Mouse (Mus musculus) MEL (cell line): ENCODE data around the gene Olfr643. TPM values are rescaled to one million over a fixed set of nuclear protein-coding genes. Genes with fewer than 3 reads are reported as not detected.

Experiments
- DNase-seq: peaks from one replicate; pipeline ENCODE4 v3.0.0; 2011; ENCODE audit warnings: low read depth, low spot score
- H3K27ac ChIP-seq: 2 replicates; pipeline ENCODE4 v1.5.1; 2012; ENCODE audit warnings: low read depth, mild to moderate bottlenecking, control low read depth, low read length, moderate library complexity; ENCODE audit not compliant: control insufficient read depth
- H3K27me3 ChIP-seq, 2 experiments: fragments of 150-350 bp in 1 of 2; sonication (generic) in 1 of 2; 2 replicates each; pipeline ENCODE4 v1.6.1; 2012; ENCODE audit warnings: low read length in 2 of 2, mild to moderate bottlenecking in 2 of 2, improper control_type of control experiment in 1 of 2, moderate library complexity in 1 of 2; ENCODE audit not compliant: insufficient read depth in 2 of 2, control insufficient read depth in 1 of 2
- H3K36me3 ChIP-seq, 2 experiments: 2 replicates each; pipeline ENCODE4 v1.6.1; 2012 to 2014; ENCODE audit warnings: low read length in 2 of 2, improper control_type of control experiment in 1 of 2, inconsistent platforms in 1 of 2, mild to moderate bottlenecking in 1 of 2; ENCODE audit not compliant: insufficient read depth in 2 of 2, control insufficient read depth in 1 of 2
- H3K4me1 ChIP-seq, 2 experiments: fragments of 150-350 bp in 1 of 2; sonication (generic) in 1 of 2; 2 replicates each; pipeline ENCODE4 v1.6.1; 2012; ENCODE audit warnings: low read length in 2 of 2, improper control_type of control experiment in 1 of 2, mild to moderate bottlenecking in 1 of 2; ENCODE audit not compliant: insufficient read depth in 2 of 2, control insufficient read depth in 1 of 2
- H3K4me3 ChIP-seq, 2 experiments: fragments of 150-350 bp in 1 of 2; sonication (generic) in 1 of 2; 2 replicates each; pipeline ENCODE4 v1.5.1; 2012; ENCODE audit warnings: low read depth in 2 of 2, low read length in 2 of 2, mild to moderate bottlenecking in 2 of 2, moderate library complexity in 2 of 2, control low read depth in 1 of 2, improper control_type of control experiment in 1 of 2; ENCODE audit not compliant: control insufficient read depth in 1 of 2, insufficient read depth in 1 of 2
- H3K79me2 ChIP-seq: 2 replicates; pipeline ENCODE4 v1.6.1; 2012; ENCODE audit warnings: mild to moderate bottlenecking, low read length, moderate library complexity; ENCODE audit not compliant: control insufficient read depth, poor library complexity, insufficient read depth
- H3K9ac ChIP-seq: 2 replicates; pipeline ENCODE4 v1.6.1; 2012; ENCODE audit warnings: low read depth, mild to moderate bottlenecking, control low read depth, low read length, moderate library complexity; ENCODE audit not compliant: control insufficient read depth, poor library complexity, severe bottlenecking
- H3K9me3 ChIP-seq: fragments of 150-350 bp; sonication (generic); replicated peaks from 2 replicates; pipeline ENCODE4 v1.6.1; 2012; ENCODE audit warnings: mild to moderate bottlenecking, low read length, improper control_type of control experiment, moderate library complexity; ENCODE audit not compliant: insufficient read depth
- BHLHE40 ChIP-seq: IDR thresholded peaks from 2 replicates; pipeline ENCODE4 v1.6.1; 2012; ENCODE audit warnings: low read depth, mild to moderate bottlenecking, inconsistent platforms, low read length, improper control_type of control experiment, borderline replicate concordance
- CHD1 ChIP-seq: IDR thresholded peaks from 2 replicates; pipeline ENCODE4 v1.6.1; 2012; ENCODE audit warnings: low read depth, mild to moderate bottlenecking, inconsistent platforms, low read length, improper control_type of control experiment
- CHD2 ChIP-seq: IDR thresholded peaks from 2 replicates; pipeline ENCODE4 v1.6.1; 2011; ENCODE audit warnings: low read length, improper control_type of control experiment
- CTCF ChIP-seq, 3 experiments: IDR thresholded peaks in 2 of 3; conservative IDR thresholded peaks in 1 of 3; 2 replicates each; pipeline ENCODE4 v1.5.1; 2011 to 2012; ENCODE audit warnings: low read length in 3 of 3, low read depth in 2 of 3, mild to moderate bottlenecking in 2 of 3, improper control_type of control experiment in 1 of 3, inconsistent platforms in 1 of 3, mixed read lengths in 1 of 3, moderate library complexity in 1 of 3; ENCODE audit not compliant: control insufficient read depth in 1 of 3, insufficient read depth in 1 of 3, poor library complexity in 1 of 3, severe bottlenecking in 1 of 3
- E2F4 ChIP-seq: IDR thresholded peaks from 2 replicates; pipeline ENCODE4 v1.6.1; 2011; ENCODE audit warnings: low read depth, low read length, improper control_type of control experiment, borderline replicate concordance
- ETS1 ChIP-seq: IDR thresholded peaks from 2 replicates; pipeline ENCODE4 v1.6.1; 2012; ENCODE audit warnings: low read depth, mild to moderate bottlenecking, inconsistent platforms, low read length, improper control_type of control experiment, moderate library complexity
- GABPA ChIP-seq: IDR thresholded peaks from 2 replicates; pipeline ENCODE4 v1.6.1; 2012; ENCODE audit warnings: low read depth, mild to moderate bottlenecking, inconsistent platforms, low read length, improper control_type of control experiment, moderate library complexity
- GATA1 ChIP-seq: IDR thresholded peaks from 2 replicates; pipeline ENCODE4 v1.6.1; 2011; ENCODE audit warnings: low read depth, low read length, improper control_type of control experiment
- JUND ChIP-seq: IDR thresholded peaks from 2 replicates; pipeline ENCODE4 v1.6.1; 2011; ENCODE audit warnings: low read depth, mild to moderate bottlenecking, improper control_type of control experiment, low read length
- MAFK ChIP-seq: IDR thresholded peaks from 2 replicates; pipeline ENCODE4 v1.6.1; 2011; ENCODE audit warnings: low read depth, mild to moderate bottlenecking, low read length, improper control_type of control experiment, borderline replicate concordance
- MAZ ChIP-seq: IDR thresholded peaks from 2 replicates; pipeline ENCODE4 v1.6.1; 2012; ENCODE audit warnings: low read depth, mild to moderate bottlenecking, inconsistent platforms, low read length, improper control_type of control experiment
- MEF2A ChIP-seq: IDR thresholded peaks from 2 replicates; pipeline ENCODE4 v1.6.1; 2014; ENCODE audit warnings: low read depth, mild to moderate bottlenecking, inconsistent platforms, low read length, improper control_type of control experiment; ENCODE audit not compliant: poor library complexity, insufficient replicate concordance, severe bottlenecking; ENCODE audit errors: extremely low read depth
- MXI1 ChIP-seq: IDR thresholded peaks from 2 replicates; pipeline ENCODE4 v1.6.1; 2011; ENCODE audit warnings: mild to moderate bottlenecking, low read depth, low read length, improper control_type of control experiment
- MYC ChIP-seq: IDR thresholded peaks from 2 replicates; pipeline ENCODE4 v1.6.1; 2011; ENCODE audit warnings: low read depth, mild to moderate bottlenecking, low read length, improper control_type of control experiment, moderate library complexity
- NELFE ChIP-seq: IDR thresholded peaks from 2 replicates; pipeline ENCODE4 v1.6.1; 2011; ENCODE audit warnings: low read depth, low read length, improper control_type of control experiment
- NRF1 ChIP-seq: IDR thresholded peaks from 2 replicates; pipeline ENCODE4 v1.6.1; 2014; ENCODE audit warnings: low read depth, mild to moderate bottlenecking, inconsistent platforms, low read length, improper control_type of control experiment, moderate library complexity; ENCODE audit not compliant: poor library complexity, insufficient read depth, severe bottlenecking
- POLR2A ChIP-seq, 2 experiments: IDR thresholded peaks; 2 replicates each; pipeline ENCODE4 v1.6.1; 2011 to 2012; ENCODE audit warnings: low read length in 2 of 2, mild to moderate bottlenecking in 2 of 2, control low read depth in 1 of 2, improper control_type of control experiment in 1 of 2, low read depth in 1 of 2, moderate library complexity in 1 of 2; ENCODE audit not compliant: control insufficient read depth in 1 of 2, insufficient read depth in 1 of 2, poor library complexity in 1 of 2
- POLR2AphosphoS5 ChIP-seq: IDR thresholded peaks from 2 replicates; pipeline ENCODE4 v1.6.1; 2012; ENCODE audit warnings: low read depth, borderline replicate concordance, mild to moderate bottlenecking, inconsistent platforms, low read length, moderate library complexity, mixed read lengths
- RAD21 ChIP-seq: IDR thresholded peaks from 2 replicates; pipeline ENCODE4 v1.6.1; 2011; ENCODE audit warnings: mild to moderate bottlenecking, low read depth, low read length, improper control_type of control experiment
- RCOR1 ChIP-seq: IDR thresholded peaks from 2 replicates; pipeline ENCODE4 v1.6.1; 2012; ENCODE audit warnings: low read depth, mild to moderate bottlenecking, inconsistent platforms, low read length, improper control_type of control experiment
- TBP ChIP-seq: IDR thresholded peaks from 2 replicates; pipeline ENCODE4 v1.8.0; 2011; ENCODE audit warnings: low read depth, low read length, improper control_type of control experiment
- USF1 ChIP-seq: IDR thresholded peaks from 2 replicates; pipeline ENCODE4 v1.6.1; 2014; ENCODE audit warnings: low read depth, mild to moderate bottlenecking, inconsistent platforms, low read length, improper control_type of control experiment, moderate library complexity
- ZMIZ1 ChIP-seq: IDR thresholded peaks from 2 replicates; pipeline ENCODE4 v1.6.1; 2012; ENCODE audit warnings: low read depth, mild to moderate bottlenecking, inconsistent platforms, low read length, improper control_type of control experiment, moderate library complexity
- polyA plus RNA-seq, 2 experiments: library from polyadenylated mRNA; stranded (reverse) in 1 of 2; unstranded in 1 of 2; fragments of >175 nt in 1 of 2; fragments of >200 nt in 1 of 2; gene quantifications; 2 replicates each; pipeline versions ENCODE4 v1.2.1 to v1.2.4; 2012; ENCODE audit warnings: low replicate concordance in 2 of 2, low read depth in 1 of 2; ENCODE audit not compliant: insufficient read length in 2 of 2, insufficient read depth in 1 of 2, missing spikeins in 1 of 2
- total RNA-seq: library from RNA; depleted of rRNA; stranded (reverse); fragments of 300-350 nt; gene quantifications from 2 replicates; pipeline ENCODE4 v1.2.3, GENCODE M21; 2012

Olfr643 gene
- total and polyA plus RNA-seq, 3 experiments, result not detected

DNA sequence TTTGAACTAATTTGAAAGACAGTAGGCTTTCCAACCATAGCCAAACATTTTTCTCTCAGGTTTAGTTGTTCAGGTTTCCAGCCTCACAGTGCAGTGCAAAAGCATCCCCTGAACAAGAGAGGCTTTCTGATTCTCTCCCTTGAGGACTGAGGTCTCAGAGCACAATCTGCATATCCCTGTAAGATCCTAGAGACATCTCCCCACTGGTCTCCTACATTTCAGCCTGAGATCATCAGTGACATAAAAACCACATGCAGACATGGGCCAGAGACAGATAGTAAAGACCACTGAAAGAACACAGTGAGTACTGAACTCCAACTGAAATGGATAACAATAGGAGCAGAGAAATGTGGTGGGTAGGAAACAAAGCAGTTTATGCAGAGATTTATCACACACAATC lies 138.8 kb downstream of the Olfr643 start, which contains the start of gene Olfr638:
TSS of gene Olfr638 (plus strand) at position 301 of the 400 bp plus-strand sequence.
- H3K27ac ChIP-seq, result no peak within 1 kb of the TSS
- TF ChIP-seq MEF2A, result no peak
- TF ChIP-seq CTCF (IDR thresholded peaks at IDR 0.05 in 2 of 3, conservative IDR thresholded peaks at IDR 0.05 in 1 of 3; ENCODE audit: control insufficient read depth in 1 of 3, insufficient read depth in 1 of 3, low read depth in 2 of 3, low read length in 3 of 3, poor library complexity in 1 of 3, severe bottlenecking in 1 of 3), result no peak
- no peak for TF ChIP-seq MXI1
- no peak for TF ChIP-seq RAD21
- no peak for TF ChIP-seq BHLHE40
- H3K27me3 ChIP-seq, result no peaks in the 10 kb centered on the region
- H3K36me3 ChIP-seq, result no peaks in the 10 kb centered on the region
- H3K9ac ChIP-seq, result no peak within 1 kb of the TSS
- DNase-seq, result no peak
- no peaks in the 10 kb centered on the region for H3K4me1 ChIP-seq
- no peak within 1 kb of the TSS for H3K4me3 ChIP-seq
- H3K79me2 ChIP-seq, result no peaks in the 10 kb centered on the region
- H3K9me3 ChIP-seq, result no peaks in the 10 kb centered on the region

GRCm38 (mm10) chr7:103971782-103972181 lies 165.4 kb downstream of the Olfr643 start:
- H3K27ac ChIP-seq, result no peak overlapping the region
- no peak overlapping the region for H3K4me3 ChIP-seq
- TF ChIP-seq ZMIZ1 (no peak), MYC (no peak), USF1 (no peak), CTCF (IDR thresholded peaks at IDR 0.05 in 2 of 3, conservative IDR thresholded peaks at IDR 0.05 in 1 of 3; ENCODE audit: control insufficient read depth in 1 of 3, insufficient read depth in 1 of 3, low read depth in 2 of 3, low read length in 3 of 3, poor library complexity in 1 of 3, severe bottlenecking in 1 of 3) (no peak), GABPA (no peak), NELFE (no peak), RCOR1 (no peak)
- no peak for DNase-seq
- no peaks in the 10 kb centered on the region for H3K4me1 ChIP-seq
- H3K9ac ChIP-seq, result no peak overlapping the region
- no peaks in the 10 kb centered on the region for H3K79me2 ChIP-seq
- no peaks in the 10 kb centered on the region for H3K27me3 ChIP-seq
- H3K36me3 ChIP-seq, result no peaks in the 10 kb centered on the region
- H3K9me3 ChIP-seq, result no peaks in the 10 kb centered on the region

DNA sequence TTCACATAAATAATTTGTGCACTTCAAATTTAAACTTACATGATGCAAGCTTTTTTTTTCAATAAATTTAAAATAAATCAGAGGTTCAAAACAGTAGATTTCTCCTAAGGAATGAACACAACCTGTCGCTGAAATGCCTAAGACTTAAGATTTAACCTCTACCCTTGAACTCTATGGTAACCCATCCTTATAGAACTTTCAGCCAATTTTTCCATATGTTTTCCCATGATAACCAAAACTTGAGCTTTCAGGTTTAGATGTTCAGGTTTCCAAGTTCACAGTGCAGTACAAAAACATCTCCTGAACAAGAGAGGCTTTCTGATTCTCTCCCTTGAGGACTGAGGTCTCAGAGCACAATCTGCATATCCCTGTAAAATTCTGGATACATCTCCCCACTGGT lies 166.4 kb downstream of the Olfr643 start, which contains the start of gene Olfr635:
TSS of gene Olfr635 (plus strand) at position 301 of the 400 bp plus-strand sequence.
- no peak for DNase-seq
- no peak within 1 kb of the TSS for H3K4me3 ChIP-seq
- no peaks in the 10 kb centered on the region for H3K4me1 ChIP-seq
- no peaks in the 10 kb centered on the region for H3K27me3 ChIP-seq
- H3K27ac ChIP-seq, result no peak within 1 kb of the TSS
- H3K9me3 ChIP-seq, result no peaks in the 10 kb centered on the region
- TF ChIP-seq GABPA, result no peak
- no peak for TF ChIP-seq POLR2A (IDR thresholded peaks at IDR 0.05; ENCODE audit: control insufficient read depth in 1 of 2, insufficient read depth in 1 of 2, low read depth in 1 of 2, low read length in 2 of 2, poor library complexity in 1 of 2)
- TF ChIP-seq MAFK, result no peak
- no peak for TF ChIP-seq MAZ
- no peak for TF ChIP-seq POLR2AphosphoS5
- TF ChIP-seq TBP, result no peak
- no peak for TF ChIP-seq MXI1
- no peak for TF ChIP-seq CHD2
- no peak for TF ChIP-seq GATA1
- TF ChIP-seq E2F4, result no peak
- no peak for TF ChIP-seq ETS1
- no peak for TF ChIP-seq JUND
- no peak for TF ChIP-seq CHD1
- TF ChIP-seq NRF1, result no peak
- no peak for TF ChIP-seq USF1
- TF ChIP-seq RAD21, result no peak
- no peak for TF ChIP-seq BHLHE40
- no peak for TF ChIP-seq CTCF (IDR thresholded peaks at IDR 0.05 in 2 of 3, conservative IDR thresholded peaks at IDR 0.05 in 1 of 3; ENCODE audit: control insufficient read depth in 1 of 3, insufficient read depth in 1 of 3, low read depth in 2 of 3, low read length in 3 of 3, poor library complexity in 1 of 3, severe bottlenecking in 1 of 3)
- H3K36me3 ChIP-seq, result no peaks in the 10 kb centered on the region
- H3K79me2 ChIP-seq, result no peaks in the 10 kb centered on the region
- H3K9ac ChIP-seq, result no peak within 1 kb of the TSS
